Mouse (Mus musculus) lung, postnatal 4 days (tissue): ENCODE results near the gene Slc25a4.
"Not testable (repeated sequence)": the region's sequence is repeated elsewhere in the genome, so short reads cannot be mapped to it uniquely, and the experiment has no call there.

ENCODE experiments used
- DNase-seq, 2 experiments: peaks; one replicate each; pipeline ENCODE4 v3.0.0; 2021

The Slc25a4 gene

GRCm38 (mm10) chr8:46210404-46211315 is at the start of gene Slc25a4:
Gene Slc25a4, minus strand, starts transcription at chr8:46211284.
- DNase-seq, result peak; percentile 98

GRCm38 (mm10) chr8:46257921-46258682 is 47.0 kb upstream of the Slc25a4 start:
- DNase-seq, result no peak

- DNase-seq, result no peak
Observed at GRCm38 (mm10) chr8:46252456-46252855, 41.4 kb upstream of the Slc25a4 start.

GRCm38 (mm10) chr8:46251561-46251960 is 40.5 kb upstream of the Slc25a4 start:
- no peak for DNase-seq

GRCm38 (mm10) chr8:46246346-46246745 is 35.3 kb upstream of the Slc25a4 start:
- DNase-seq, result no peak

- no peak for DNase-seq
Observed at GRCm38 (mm10) chr8:46242946-46243345, 31.9 kb upstream of the Slc25a4 start.

GRCm38 (mm10) chr8:46241568-46242374 is 30.7 kb upstream of the Slc25a4 start:
- peak; percentile 59 to 80 for DNase-seq

- no peak for DNase-seq
Observed at GRCm38 (mm10) chr8:46236441-46237223, 25.5 kb upstream of the Slc25a4 start.

- no peak for DNase-seq
Observed at GRCm38 (mm10) chr8:46234736-46235135, 23.7 kb upstream of the Slc25a4 start.

- no peak for DNase-seq
Observed at GRCm38 (mm10) chr8:46232798-46233197, 21.7 kb upstream of the Slc25a4 start.

- DNase-seq, result not testable (repeated sequence)
Observed at GRCm38 (mm10) chr8:46231968-46232367, 20.9 kb upstream of the Slc25a4 start.

- no peak for DNase-seq
Observed at GRCm38 (mm10) chr8:46226622-46227021, 15.5 kb upstream of the Slc25a4 start.

GRCm38 (mm10) chr8:46225501-46225900 is 14.4 kb upstream of the Slc25a4 start:
- DNase-seq, result no peak

- no peak for DNase-seq
Observed at GRCm38 (mm10) chr8:46220566-46220965, 9.5 kb upstream of the Slc25a4 start.

GRCm38 (mm10) chr8:46216838-46217237 is 5.8 kb upstream of the Slc25a4 start:
- peak; percentile 25 to 49 for DNase-seq

GRCm38 (mm10) chr8:46213971-46214480 is 2.9 kb upstream of the Slc25a4 start:
- DNase-seq, result no peak

GRCm38 (mm10) chr8:46212194-46212593 is 1.1 kb upstream of the Slc25a4 start:
- no peak for DNase-seq

- peak in 1 of 2 experiments; percentile 15 for DNase-seq
Observed at GRCm38 (mm10) chr8:46211611-46212071, 557 bp upstream of the Slc25a4 start.

GRCm38 (mm10) chr8:46209057-46209456 is 2.0 kb downstream of the Slc25a4 start:
- DNase-seq, result no peak

GRCm38 (mm10) chr8:46208354-46208753 is 2.7 kb downstream of the Slc25a4 start:
- peak; percentile 38 to 54 for DNase-seq

- DNase-seq, result no peak
Observed at GRCm38 (mm10) chr8:46206107-46206506, 5.0 kb downstream of the Slc25a4 start.
